Mouse (Mus musculus) ovary, adult 2 months (tissue): Measurements from ENCODE around the gene F2rl1. TPM values are rescaled to one million over a fixed set of nuclear protein-coding genes. Genes with fewer than 3 reads are reported as not detected.

Experiments used
- polyA plus RNA-seq: library from polyadenylated mRNA; depleted of rRNA; stranded (reverse); fragments of >200 nt; gene quantifications from 2 replicates; pipeline ENCODE4 v1.2.3, GENCODE M21; 2012; rRNA removed

The F2rl1 gene
- 2.7 and 3.6 TPM in 2 replicates for polyA plus RNA-seq

DNA sequence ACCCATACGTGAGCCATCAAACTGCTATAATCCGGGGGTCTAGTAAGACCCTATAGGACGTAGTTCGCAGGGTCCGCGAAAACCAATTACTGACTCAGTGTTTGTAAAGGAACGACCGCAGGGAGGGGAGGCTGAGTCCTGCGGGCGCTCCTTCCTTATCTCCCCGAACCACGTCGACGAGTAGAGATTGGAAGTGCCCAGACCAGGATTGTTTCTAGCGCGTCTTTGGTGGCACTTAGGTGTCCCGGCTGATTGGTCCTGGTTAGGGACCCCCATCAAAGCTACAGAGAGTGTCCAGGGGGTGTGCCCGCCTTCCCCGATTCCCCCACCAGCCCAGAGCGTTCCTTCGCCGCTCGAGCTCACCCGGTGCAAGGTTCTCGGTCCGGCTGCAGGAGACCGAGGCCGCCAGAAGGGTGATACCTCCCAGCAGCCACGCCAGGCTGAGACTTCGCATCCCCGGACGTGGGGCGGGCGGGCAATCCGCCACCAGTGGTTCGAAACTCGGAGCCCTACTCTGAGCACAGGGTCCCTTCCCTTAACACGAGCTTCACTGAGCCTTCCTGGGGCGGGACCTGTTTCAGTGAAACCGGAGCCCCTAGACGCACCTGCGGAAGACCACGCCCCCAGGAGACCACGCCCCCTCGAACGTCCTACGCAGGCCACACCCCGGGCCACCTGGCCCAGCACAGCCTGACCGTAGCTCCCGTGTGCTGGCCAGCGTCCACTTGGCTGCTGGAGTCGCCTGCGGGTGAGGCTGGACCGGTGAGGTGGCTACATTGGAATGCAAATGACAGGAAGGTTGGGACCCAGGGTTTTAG lies at the start of gene F2rl1:
Gene F2rl1, minus strand, starts transcription at position 554 of the 818 bp plus-strand sequence.

GRCm38 (mm10) chr13:95478671-95479413 lies 46.2 kb downstream of the F2rl1 start, which contains the start of gene S100z:
Gene S100z, minus strand, starts transcription at chr13:95478721.

Other genes with a start within 250 kb of the F2rl1 start
- 206 and 217 TPM in 2 replicates for gene Zbed3, start 201.6 kb downstream of the F2rl1 start, polyA plus RNA-seq
- gene Aggf1, start 149.9 kb downstream of the F2rl1 start, polyA plus RNA-seq, result 28.4 and 37.0 TPM in 2 replicates
- gene Crhbp, start 80.3 kb downstream of the F2rl1 start, polyA plus RNA-seq, result not detected in 2 replicates
- not detected in 2 replicates for gene S100z, start 46.5 kb downstream of the F2rl1 start, polyA plus RNA-seq
- 18.9 and 20.3 TPM in 2 replicates for gene F2r, start 93.3 kb upstream of the F2rl1 start, polyA plus RNA-seq
- 0.20 and 0.34 TPM in 2 replicates for gene F2rl2, start 171.6 kb upstream of the F2rl1 start, polyA plus RNA-seq